Mouse (Mus musculus): ENCODE measurements around the gene Myo16.

- TF ChIP-seq CTCF (IDR thresholded peaks at IDR 0.05 in 2 of 3, conservative IDR thresholded peaks at IDR 0.05 in 1 of 3; ENCODE audit: control insufficient read depth in 1 of 3, insufficient read depth in 1 of 3, low read depth in 2 of 3, low read length in 3 of 3, poor library complexity in 1 of 3, severe bottlenecking in 1 of 3) (peak; percentile 85 to 96 (median 95)), MAX (IDR thresholded peaks at IDR 0.05; ENCODE audit: low read length) (no peak), MXI1 (IDR thresholded peaks at IDR 0.05; ENCODE audit: low read depth, low read length) (no peak), ZKSCAN1 (IDR thresholded peaks at IDR 0.05; ENCODE audit: low read depth, low read length) (no peak), POLR2A (IDR thresholded peaks at IDR 0.05; ENCODE audit: control insufficient read depth in 1 of 2, insufficient read depth in 1 of 2, low read depth in 1 of 2, low read length in 2 of 2, poor library complexity in 1 of 2) (no peak), EP300 (IDR thresholded peaks at IDR 0.05; ENCODE audit: low read depth in 1 of 2, low read length in 2 of 2) (no peak), GATA1 (IDR thresholded peaks at IDR 0.05; ENCODE audit: low read depth, low read length) (no peak), E2F4 (IDR thresholded peaks at IDR 0.05; ENCODE audit: borderline replicate concordance, low read depth, low read length) (no peak), JUND (IDR thresholded peaks at IDR 0.05; ENCODE audit: low read depth, low read length) (no peak), CHD2 (IDR thresholded peaks at IDR 0.05; ENCODE audit: low read length) (no peak)
These were observed 285.1 kb downstream of the Myo16 start for GRCm38 (mm10) chr8:10438772-10439171.
